Mouse (Mus musculus) small intestine, adult 2 months (tissue): ENCODE results near the gene Bsdc1. TPM values are rescaled to one million over a fixed set of nuclear protein-coding genes. Genes with fewer than 3 reads are reported as not detected.
"Not testable (repeated sequence)": the region's sequence is repeated elsewhere in the genome, so short reads cannot be mapped to it uniquely, and the experiment has no call there.

Source experiments
- H3K27ac ChIP-seq: fragments of 200-500 bp; 2 replicates; pipeline ENCODE4 v1.5.1; 2012; ENCODE audit warnings: low read depth, low read length, control low read depth, inconsistent platforms; ENCODE audit not compliant: insufficient read depth
- H3K27me3 ChIP-seq: fragments of 200-500 bp; 2 replicates; pipeline ENCODE4 v1.6.1; 2012; ENCODE audit warnings: mild to moderate bottlenecking, moderate library complexity, low read length, inconsistent platforms; ENCODE audit not compliant: control insufficient read depth, insufficient read depth
- H3K36me3 ChIP-seq: fragments of 200-500 bp; 2 replicates; pipeline ENCODE4 v1.6.1; 2012; ENCODE audit warnings: mild to moderate bottlenecking, low read length, control low read depth, inconsistent platforms; ENCODE audit not compliant: control insufficient read depth, insufficient read depth
- H3K4me1 ChIP-seq: fragments of 200-500 bp; 2 replicates; pipeline ENCODE4 v1.6.1; 2012; ENCODE audit warnings: low read length, inconsistent platforms, mixed read lengths; ENCODE audit not compliant: control insufficient read depth, insufficient read depth, insufficient read length
- H3K4me3 ChIP-seq: fragments of 200-500 bp; 2 replicates; pipeline ENCODE4 v1.5.1; 2012; ENCODE audit warnings: low read depth, mild to moderate bottlenecking, control low read depth, inconsistent platforms, low read length, moderate library complexity
- CTCF ChIP-seq: fragments of 200-500 bp; IDR thresholded peaks from 2 replicates; pipeline ENCODE4 v1.5.1; 2012; ENCODE audit warnings: low read depth, mild to moderate bottlenecking, control low read depth, inconsistent platforms, low read length, moderate library complexity, mixed read lengths; ENCODE audit not compliant: insufficient replicate concordance, insufficient read length; ENCODE audit errors: extremely low read depth
- POLR2A ChIP-seq: fragments of 200-500 bp; IDR thresholded peaks from 2 replicates; pipeline ENCODE4 v1.6.1; 2012; ENCODE audit warnings: low read depth, mild to moderate bottlenecking, control low read depth, inconsistent platforms, low read length, moderate library complexity
- WGBS: fragments of 180-500 bp; shearing (Covaris S2); methylation state at CpG from one replicate; pipeline ENCODE4 v1.1.7; 2018; 5-methylcytosine and 5-hydroxymethylcytosine counted together
- polyA plus RNA-seq: library from polyadenylated mRNA; depleted of rRNA; stranded (reverse); fragments of >200 nt; gene quantifications from 2 replicates; pipeline ENCODE4 v1.2.3, GENCODE M21; 2012; rRNA removed

Gene Bsdc1
- polyA plus RNA-seq, 1 experiment: 24.5 TPM

- H3K27me3 ChIP-seq: peaks cover 6% of the 10 kb centered on the region
- no peak for TF ChIP-seq POLR2A
- peak; percentile 52 for TF ChIP-seq CTCF
- H3K27ac ChIP-seq: no peak overlapping the region
- H3K36me3 ChIP-seq: peaks cover 22% of the 10 kb centered on the region
- H3K4me3 ChIP-seq: peak overlapping the region; percentile 76
- H3K4me1 ChIP-seq: peaks cover 5% of the 10 kb centered on the region
- 2% methylated on average over 33 of the region's 35 CpGs for WGBS
These were observed 53.0 kb downstream of the Bsdc1 start for GRCm38 (mm10) chr4:129514300-129514898.

- TF ChIP-seq POLR2A (no peak), CTCF (no peak)
- Histone ChIP-seq H3K4me3 (no peak overlapping the region), H3K4me1 (peaks cover 4% of the 10 kb centered on the region), H3K36me3 (peaks cover 35% of the 10 kb centered on the region), H3K27ac (no peak overlapping the region), H3K27me3 (peaks cover 6% of the 10 kb centered on the region)
- WGBS: 15% methylated on average over 2 of the region's 2 CpGs
These were observed 55.5 kb downstream of the Bsdc1 start for GRCm38 (mm10) chr4:129516925-129517324.

- TF ChIP-seq CTCF (no peak), POLR2A (no peak)
- 93% methylated on average over 8 of the region's 8 CpGs for WGBS
- peaks cover 4% of the 10 kb centered on the region for H3K27me3 ChIP-seq
- H3K27ac ChIP-seq: no peak overlapping the region
- peaks cover 50% of the 10 kb centered on the region for H3K36me3 ChIP-seq
- H3K4me1 ChIP-seq: peaks cover 4% of the 10 kb centered on the region
- H3K4me3 ChIP-seq: no peak overlapping the region
These were observed 57.1 kb downstream of the Bsdc1 start for GRCm38 (mm10) chr4:129518519-129518918.

GRCm38 (mm10) chr4:129525338-129525737 lies 64.0 kb downstream of the Bsdc1 start:
- WGBS: 84% methylated on average over 5 of the region's 5 CpGs
- H3K4me3 ChIP-seq: no peak overlapping the region
- no peak for TF ChIP-seq CTCF
- TF ChIP-seq POLR2A: no peak
- H3K4me1 ChIP-seq: 0 out of 2 replicates have a peak, but pooled peaks cover 2% of the 10 kb centered on the region
- no peak overlapping the region for H3K27ac ChIP-seq
- H3K27me3 ChIP-seq: no peaks in the 10 kb centered on the region
- H3K36me3 ChIP-seq: peaks cover 62% of the 10 kb centered on the region

GRCm38 (mm10) chr4:129525889-129526288 lies 64.5 kb downstream of the Bsdc1 start:
- Histone ChIP-seq H3K36me3 (peaks cover 65% of the 10 kb centered on the region), H3K27me3 (no peaks in the 10 kb centered on the region), H3K27ac (no peak overlapping the region), H3K4me3 (no peak overlapping the region), H3K4me1 (0 out of 2 replicates have a peak, but pooled peaks cover 2% of the 10 kb centered on the region)
- WGBS: 46% methylated on average over 3 of the region's 3 CpGs
- no peak for TF ChIP-seq CTCF
- TF ChIP-seq POLR2A: no peak

- not testable (repeated sequence) for H3K4me1 ChIP-seq
These were observed 67.5 kb downstream of the Bsdc1 start for GRCm38 (mm10) chr4:129528901-129529300.

More at GRCm38 (mm10) chr4:129528901-129529300, 67.5 kb downstream of the Bsdc1 start:
- H3K36me3 ChIP-seq: peaks cover 53% of the 10 kb centered on the region
- not testable (repeated sequence) for H3K27me3 ChIP-seq, H3K27ac ChIP-seq, H3K4me3 ChIP-seq
- WGBS: 72% methylated on average over 6 of the region's 6 CpGs

Other genes with a start within 250 kb of the Bsdc1 start
- 102 and 267 TPM in 2 replicates for gene C77080, start 200.2 kb upstream of the Bsdc1 start, polyA plus RNA-seq
- 0.34 and 0.37 TPM in 2 replicates for gene Sync, start 174.0 kb upstream of the Bsdc1 start, polyA plus RNA-seq
- gene Rbbp4, start 126.2 kb upstream of the Bsdc1 start, polyA plus RNA-seq: 3.7 and 6.1 TPM in 2 replicates
- 5.4 and 9.6 TPM in 2 replicates for gene Zbtb8os, start 125.9 kb upstream of the Bsdc1 start, polyA plus RNA-seq
- gene Zbtb8a, start 83.5 kb upstream of the Bsdc1 start, polyA plus RNA-seq: 2.3 and 5.0 TPM in 2 replicates
- gene Zbtb8b, start 20.7 kb upstream of the Bsdc1 start, polyA plus RNA-seq: 0.05 TPM in 1 of 2 replicates, not detected in the other
- not detected in 2 replicates for gene Tssk3, start 29.4 kb downstream of the Bsdc1 start, polyA plus RNA-seq
- not detected in 2 replicates for gene Fam229a, start 29.6 kb downstream of the Bsdc1 start, polyA plus RNA-seq
- gene Marcksl1, start 52.0 kb downstream of the Bsdc1 start, polyA plus RNA-seq: 7.7 and 37.3 TPM in 2 replicates
- gene Hdac1, start 81.1 kb downstream of the Bsdc1 start, polyA plus RNA-seq: 13.7 and 31.1 TPM in 2 replicates
- 8.3 and 15.0 TPM in 2 replicates for gene Lck, start 112.1 kb downstream of the Bsdc1 start, polyA plus RNA-seq
- gene Fam167b, start 117.0 kb downstream of the Bsdc1 start, polyA plus RNA-seq: 0.65 and 1.3 TPM in 2 replicates
- gene Eif3i, start 139.1 kb downstream of the Bsdc1 start, polyA plus RNA-seq: 171 and 202 TPM in 2 replicates
- 77.1 and 132 TPM in 2 replicates for gene Tmem234, start 139.1 kb downstream of the Bsdc1 start, polyA plus RNA-seq
- gene Dcdc2b, start 152.7 kb downstream of the Bsdc1 start, polyA plus RNA-seq: 0.15 and 1.6 TPM in 2 replicates
- gene Iqcc, start 157.5 kb downstream of the Bsdc1 start, polyA plus RNA-seq: 11.9 and 17.0 TPM in 2 replicates
- 5.2 and 7.2 TPM in 2 replicates for gene Ccdc28b, start 162.4 kb downstream of the Bsdc1 start, polyA plus RNA-seq
- gene Txlna, start 179.5 kb downstream of the Bsdc1 start, polyA plus RNA-seq: 8.1 and 11.4 TPM in 2 replicates
- gene Kpna6, start 211.2 kb downstream of the Bsdc1 start, polyA plus RNA-seq: 8.5 and 10.9 TPM in 2 replicates
- 11.2 and 21.4 TPM in 2 replicates for gene Tmem39b, start 235.3 kb downstream of the Bsdc1 start, polyA plus RNA-seq